ENCODE assay signal across 10 mouse cellular contexts in the genomic region with DNA sequence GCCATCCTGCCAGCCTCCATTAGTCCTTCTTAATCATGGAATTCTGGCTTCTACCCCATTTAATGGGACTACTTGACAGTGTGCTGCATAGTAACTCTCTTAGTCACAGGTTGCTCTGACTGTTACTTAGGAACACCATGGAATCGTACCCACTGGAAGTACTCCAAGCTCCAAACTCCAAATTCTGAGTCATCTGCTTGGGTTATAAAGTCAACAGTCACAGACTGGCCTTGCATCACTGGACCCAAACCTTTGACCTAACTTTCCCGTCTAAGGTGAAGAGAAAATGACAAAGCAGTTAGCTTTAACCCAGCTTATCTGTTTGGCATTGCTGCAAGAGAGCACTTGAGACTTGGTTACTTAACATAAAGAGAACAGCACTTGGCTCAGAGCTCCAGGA.
DNase-seq lines count a peak whose midpoint lies in the region; TF ChIP-seq lines count a peak whose summit lies in the region.
"Had no signal": no experiment of that assay in that cellular context is flagged by ENCODE, and none has a peak within 500 bp of the region (broad histone marks: within the 10 kb centered on the region; RNA-seq: fewer than 3 reads in every experiment).

No protein-coding gene starts in this region.

- no peaks in the 10 kb centered on the region for H3K27me3 ChIP-seq in kidney, adult 2 months (replicated peaks; ENCODE audit: control insufficient read depth, insufficient read depth, low read length)

- peak; percentile 89 for DNase-seq in kidney, adult 2 months
- DNase-seq in kidney, postnatal 10 days, result no peak
- peak; percentile 90 for DNase-seq in adipocyte (ENCODE audit: low spot score)
- peak; percentile 15 to 26 for DNase-seq in heart, postnatal 10 days
- DNase-seq in lung, postnatal 25 days (ENCODE audit: low spot score), result peak; percentile 88
- no peak for DNase-seq in neural tube, embryonic 10.5 days (ENCODE audit: extremely low spot score, low spot score)
- no peak for DNase-seq in natural killer cell, adult 2 months (ENCODE audit: low spot score in 2 of 2)
- DNase-seq in ovary, postnatal 10 days (ENCODE audit: low spot score), result no peak
- DNase-seq: cerebellum, adult 9-11 months; right cerebral cortex, adult 18-20 months had no signal

- no peak overlapping the region for H3K4me3 ChIP-seq in kidney, adult 2 months (ENCODE audit: insufficient read depth, low read depth, low read length)

- H3K36me3 ChIP-seq in kidney, adult 2 months (ENCODE audit: control insufficient read depth, insufficient read depth, low read length), result no peaks in the 10 kb centered on the region

- intact Hi-C loops in heart, postnatal 10 days (cut with DNase I), result no loop called here

- H3K4me1 ChIP-seq in kidney, adult 2 months (ENCODE audit: control insufficient read depth, insufficient read depth, low read length), result peaks cover 14% of the 10 kb centered on the region

- TF ChIP-seq POLR2A in kidney, adult 2 months (IDR thresholded peaks at IDR 0.05; ENCODE audit: low read depth, low read length), result no peak

- H3K27ac ChIP-seq in kidney, adult 2 months (ENCODE audit: insufficient read depth, low read depth, low read length), result peak overlapping the region; percentile 56; the same call in 1 of the 2 replicates

- TF ChIP-seq CTCF in kidney, adult 2 months (conservative IDR thresholded peaks at IDR 0.05; ENCODE audit: insufficient read depth, insufficient read length, low read depth, low read length), result no peak

- WGBS in kidney, adult 2 months, result 42% methylated on average over 2 of the region's 2 CpGs

Comparison
In these comparisons a context has a peak if more than half of its experiments do, and no peak if none do; other contexts are left out.
1. DNase-seq: peak in kidney, adult 2 months (single experiment), adipocyte (single experiment), heart, postnatal 10 days (2 of 2) and lung, postnatal 25 days (single experiment); none in kidney, postnatal 10 days (single experiment), neural tube, embryonic 10.5 days (single experiment), natural killer cell, adult 2 months (0 of 2) and ovary, postnatal 10 days (single experiment).